Mouse (Mus musculus): ENCODE results near the gene Sult4a1. TPM values are rescaled to one million over a fixed set of nuclear protein-coding genes. Genes with fewer than 3 reads are reported as not detected.

Sult4a1 gene
- polyA plus RNA-seq, 1 experiment from 2014 or later = 0.70 TPM

Other genes with a start within 250 kb of the Sult4a1 start
- 0.15 TPM in 1 of 2 replicates, not detected in the other for gene Efcab6, start 40.4 kb downstream of the Sult4a1 start, polyA plus RNA-seq (2015; fragmentation: Nextera tagmentation; extraction: Ambion mirVana)
- not detected in 2 replicates for gene Pnpla5, start 17.4 kb upstream of the Sult4a1 start, polyA plus RNA-seq (2015; fragmentation: Nextera tagmentation; extraction: Ambion mirVana)
- 0.88 and 0.94 TPM in 2 replicates for gene Pnpla3, start 62.1 kb upstream of the Sult4a1 start, polyA plus RNA-seq (2015; fragmentation: Nextera tagmentation; extraction: Ambion mirVana)
- 103 and 117 TPM in 2 replicates for gene Samm50, start 86.5 kb upstream of the Sult4a1 start, polyA plus RNA-seq (2015; fragmentation: Nextera tagmentation; extraction: Ambion mirVana)
- gene Parvb, start 126.3 kb upstream of the Sult4a1 start, polyA plus RNA-seq (2015; fragmentation: Nextera tagmentation; extraction: Ambion mirVana) = 12.7 and 15.5 TPM in 2 replicates
- 1.2 and 1.5 TPM in 2 replicates for gene Parvg, start 218.3 kb upstream of the Sult4a1 start, polyA plus RNA-seq (2015; fragmentation: Nextera tagmentation; extraction: Ambion mirVana)